Mouse (Mus musculus): ENCODE measurements around the gene Spem2. TPM values are rescaled to one million over a fixed set of nuclear protein-coding genes. Genes with fewer than 3 reads are reported as not detected.

The Spem2 gene
- total RNA-seq, 2 experiments from 2014 or later = not detected

- peak; percentile 86 to 87 for DNase-seq
- intact Hi-C loops (cut with DNase I) = loop anchor here (5.0 kb wide), 3 partner anchors 35 to 75 kb away; partner anchors contain the start of genes Nlgn2, Slc35g3, Tmem256 and Tmem95
Observed at GRCm38 (mm10) chr11:69802648-69803105, 15.6 kb downstream of the Spem2 start.

- intact Hi-C loops (cut with DNase I) = loop anchor here (5.0 kb wide), 3 partner anchors 36 to 76 kb away; partner anchors contain the start of genes Nlgn2, Slc35g3, Tmem256 and Tmem95
- DNase-seq = no peak
Observed at GRCm38 (mm10) chr11:69801379-69801977, 16.8 kb downstream of the Spem2 start, which contains the start of gene Fgf11. Gene Fgf11 (minus strand): TSS chr11:69801857.

- intact Hi-C loops (cut with DNase I) = loop anchor here (5.0 kb wide), 3 partner anchors 37 to 77 kb away; partner anchors contain the start of genes Nlgn2, Slc35g3, Tmem256 and Tmem95
- DNase-seq = peak in 1 of 2 experiments; percentile 24
Observed at GRCm38 (mm10) chr11:69800392-69801197, 17.7 kb downstream of the Spem2 start.

- no peak for DNase-seq
- intact Hi-C loops (cut with DNase I) = loop anchor here (5.0 kb wide), 3 partner anchors 37 to 77 kb away; partner anchors contain the start of genes Nlgn2, Slc35g3, Tmem256 and Tmem95
Observed at GRCm38 (mm10) chr11:69800138-69800391, 18.2 kb downstream of the Spem2 start.

- intact Hi-C loops (cut with DNase I) = loop anchor here (5.0 kb wide), 3 partner anchors 37 to 78 kb away; partner anchors contain the start of genes Nlgn2, Slc35g3, Tmem256 and Tmem95
Observed at GRCm38 (mm10) chr11:69799394-69800137, 18.7 kb downstream of the Spem2 start.

GRCm38 (mm10) chr11:69797924-69798323 is 20.3 kb downstream of the Spem2 start:
- no peak for DNase-seq
- intact Hi-C loops (cut with DNase I) = no loop called here

More at GRCm38 (mm10) chr11:69799394-69800137, 18.7 kb downstream of the Spem2 start:
- peak in 1 of 2 experiments; percentile 13 for DNase-seq

- DNase-seq = no peak
- intact Hi-C loops (cut with DNase I) = no loop called here
Observed at GRCm38 (mm10) chr11:69795983-69796435, 22.3 kb downstream of the Spem2 start.

- peak; percentile 84 to 91 for DNase-seq
- intact Hi-C loops (cut with DNase I) = no loop called here
Observed at GRCm38 (mm10) chr11:69795168-69795982, 22.9 kb downstream of the Spem2 start, which contains the start of gene Chrnb1. Gene Chrnb1 (minus strand): TSS chr11:69795943.

GRCm38 (mm10) chr11:69793429-69793828 is 24.8 kb downstream of the Spem2 start:
- DNase-seq = no peak
- intact Hi-C loops (cut with DNase I) = no loop called here

- intact Hi-C loops (cut with DNase I) = no loop called here
- no peak for DNase-seq
Observed at GRCm38 (mm10) chr11:69791420-69791819, 26.8 kb downstream of the Spem2 start.

- no peak for DNase-seq
- intact Hi-C loops (cut with DNase I) = no loop called here
Observed at GRCm38 (mm10) chr11:69789431-69789830, 28.8 kb downstream of the Spem2 start.

GRCm38 (mm10) chr11:69787306-69787705 is 31.0 kb downstream of the Spem2 start:
- no peak for DNase-seq
- intact Hi-C loops (cut with DNase I) = no loop called here

- no peak for DNase-seq
- intact Hi-C loops (cut with DNase I) = no loop called here
Observed at GRCm38 (mm10) chr11:69784793-69785272, 33.4 kb downstream of the Spem2 start.

GRCm38 (mm10) chr11:69781828-69782227 is 36.4 kb downstream of the Spem2 start:
- intact Hi-C loops (cut with DNase I) = no loop called here
- no peak for DNase-seq

GRCm38 (mm10) chr11:69778985-69779384 is 39.3 kb downstream of the Spem2 start:
- intact Hi-C loops (cut with DNase I) = no loop called here
- DNase-seq = no peak

GRCm38 (mm10) chr11:69778258-69778982 is 39.8 kb downstream of the Spem2 start:
- DNase-seq = no peak
- intact Hi-C loops (cut with DNase I) = no loop called here

GRCm38 (mm10) chr11:69777504-69778257 is 40.6 kb downstream of the Spem2 start:
- intact Hi-C loops (cut with DNase I) = no loop called here
- no peak for DNase-seq

- DNase-seq = no peak
- intact Hi-C loops (cut with DNase I) = no loop called here
Observed at GRCm38 (mm10) chr11:69776488-69776887, 41.8 kb downstream of the Spem2 start.

All from gastrocnemius, postnatal 36 days (tissue).